In the genomic region with DNA sequence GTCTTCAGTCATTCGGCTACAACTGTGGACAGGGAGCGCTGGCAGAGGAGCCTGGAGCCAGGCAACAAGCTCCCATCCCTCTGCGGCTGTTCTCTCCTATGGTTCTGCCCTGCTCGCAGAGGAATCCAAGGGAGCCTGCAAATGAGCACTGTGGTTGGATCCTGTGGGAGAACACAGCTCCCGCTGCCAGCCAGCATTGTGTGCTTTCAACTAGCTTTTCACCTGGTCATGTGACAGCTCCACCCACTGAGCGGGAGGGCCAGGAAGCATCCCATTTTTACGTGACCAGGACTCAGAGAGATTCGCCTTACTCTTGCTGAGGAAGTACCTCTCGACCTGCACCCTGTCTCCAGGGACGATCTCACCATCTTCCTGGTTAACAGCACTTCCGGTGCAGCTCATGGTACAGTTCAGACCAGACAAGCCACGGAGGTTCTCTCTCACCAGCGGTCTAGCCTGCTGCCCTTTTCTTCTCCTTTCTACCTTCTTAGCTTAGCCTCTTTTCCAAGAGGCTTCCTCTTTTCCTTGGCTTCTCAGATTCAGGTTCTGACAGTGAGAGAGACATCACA, we compare ENCODE assay signal across 8 mouse cellular contexts.
DNase-seq lines count a peak whose midpoint lies in the region; ATAC-seq and TF ChIP-seq lines count a peak whose summit lies in the region.

No protein-coding gene starts in this region.

- H3K4me1 ChIP-seq in heart, embryonic 13.5 days = peaks cover 14% of the 10 kb centered on the region
- H3K4me1 ChIP-seq in small intestine, adult 2 months (ENCODE audit: control insufficient read depth, insufficient read depth, insufficient read length, low read length) = no peaks in the 10 kb centered on the region

- 37% methylated on average over 13 of the region's 13 CpGs for WGBS in heart, embryonic 13.5 days
- 40% methylated on average over 13 of the region's 13 CpGs for WGBS in small intestine, adult 2 months

- H3K27me3 ChIP-seq in heart, embryonic 13.5 days (replicated peaks) = peaks cover 19% of the 10 kb centered on the region
- H3K27me3 ChIP-seq in small intestine, adult 2 months (ENCODE audit: control insufficient read depth, insufficient read depth, low read length) = no peaks in the 10 kb centered on the region

- no peaks in the 10 kb centered on the region for H3K36me3 ChIP-seq in heart, embryonic 13.5 days
- no peaks in the 10 kb centered on the region for H3K36me3 ChIP-seq in small intestine, adult 2 months (ENCODE audit: control insufficient read depth, insufficient read depth, low read length)

- DNase-seq in heart, adult 18-20 months = no peak
- peak; percentile 18 for DNase-seq in right cerebral cortex, adult 18-20 months
- DNase-seq in right cerebral cortex, postnatal 4 days = no peak
- DNase-seq in layer of hippocampus, postnatal 25 days (ENCODE audit: extremely low spot score in 1 of 2, low spot score in 1 of 2) = peak; percentile 8 to 16
- no peak for DNase-seq in ovary, postnatal 14 days (ENCODE audit: low spot score)
- no peak for DNase-seq in cerebellum, adult 9-11 months

- no peaks in the 10 kb centered on the region for H3K9me3 ChIP-seq in heart, embryonic 13.5 days

- no peak overlapping the region for H3K27ac ChIP-seq in heart, embryonic 13.5 days (replicated peaks)
- no peak overlapping the region for H3K27ac ChIP-seq in small intestine, adult 2 months (ENCODE audit: insufficient read depth, low read depth, low read length)

- TF ChIP-seq CTCF in small intestine, adult 2 months (IDR thresholded peaks at IDR 0.05; ENCODE audit: extremely low read depth, insufficient read length, insufficient replicate concordance, low read depth, low read length) = no peak

- no peak for TF ChIP-seq POLR2A in small intestine, adult 2 months (IDR thresholded peaks at IDR 0.05; ENCODE audit: low read depth, low read length)

- no peak overlapping the region for H3K9ac ChIP-seq in heart, embryonic 13.5 days

- H3K4me2 ChIP-seq in heart, embryonic 13.5 days = peak overlapping the region; percentile 45

- H3K4me3 ChIP-seq in heart, embryonic 13.5 days = no peak overlapping the region
- peak overlapping the region; percentile 1; the same call in 1 of the 2 replicates for H3K4me3 ChIP-seq in small intestine, adult 2 months (ENCODE audit: low read depth, low read length)

- no peak for ATAC-seq in heart, embryonic 13.5 days (ENCODE audit: extremely low read depth, insufficient number of reproducible peaks, low FRiP score, low TSS enrichment)

Comparison
In these comparisons a context has a peak if more than half of its experiments do, and no peak if none do; other contexts are left out.
1. DNase-seq: peak in right cerebral cortex, adult 18-20 months (single experiment) and layer of hippocampus, postnatal 25 days (2 of 2); none in heart, adult 18-20 months (0 of 2), right cerebral cortex, postnatal 4 days (single experiment), ovary, postnatal 14 days (single experiment) and cerebellum, adult 9-11 months (single experiment).